Mouse (Mus musculus): ENCODE results near the gene Tubg2. TPM values are rescaled to one million over a fixed set of nuclear protein-coding genes. Genes with fewer than 3 reads are reported as not detected.

Tubg2 gene
- polyA plus RNA-seq, 1 experiment from 2014 or later: 6.3 TPM

GRCm38 (mm10) chr11:101180846-101181740 lies 25.4 kb downstream of the Tubg2 start:
- Histone ChIP-seq H3K9me3 (no peaks in the 10 kb centered on the region), H3K4me3 (replicated peaks) (no peak overlapping the region), H3K27ac (no peak overlapping the region), H3K4me1 (replicated peaks) (peaks cover 12% of the 10 kb centered on the region), H3K4me2 (no peak overlapping the region), H3K27me3 (peaks cover 46% of the 10 kb centered on the region), H3K9ac (replicated peaks) (no peak overlapping the region), H3K36me3 (no peaks in the 10 kb centered on the region)
- WGBS: 39% methylated on average over 10 of the region's 10 CpGs
- no peak for ATAC-seq (ENCODE audit: insufficient number of reproducible peaks, insufficient read depth, low FRiP score, low TSS enrichment, low read depth)

- Histone ChIP-seq H3K27me3 (peaks cover 37% of the 10 kb centered on the region), H3K9ac (replicated peaks) (no peak overlapping the region)
- 89% methylated on average over 11 of the region's 11 CpGs for WGBS
Observed at GRCm38 (mm10) chr11:101181961-101182360, 26.3 kb downstream of the Tubg2 start.

GRCm38 (mm10) chr11:101182771-101183517 lies 27.2 kb downstream of the Tubg2 start:
- Histone ChIP-seq H3K4me2 (no peak overlapping the region), H3K4me3 (replicated peaks) (no peak overlapping the region), H3K4me1 (replicated peaks) (no peaks in the 10 kb centered on the region), H3K36me3 (no peaks in the 10 kb centered on the region), H3K9ac (replicated peaks) (no peak overlapping the region), H3K27me3 (peaks cover 28% of the 10 kb centered on the region), H3K27ac (no peak overlapping the region), H3K9me3 (no peaks in the 10 kb centered on the region)
- ATAC-seq (ENCODE audit: insufficient number of reproducible peaks, insufficient read depth, low FRiP score, low TSS enrichment, low read depth): no peak
- WGBS: 80% methylated on average over 14 of the region's 14 CpGs

More at GRCm38 (mm10) chr11:101181961-101182360, 26.3 kb downstream of the Tubg2 start:
- Histone ChIP-seq H3K4me2 (no peak overlapping the region), H3K9me3 (no peaks in the 10 kb centered on the region), H3K4me1 (replicated peaks) (peaks cover 3% of the 10 kb centered on the region), H3K4me3 (replicated peaks) (no peak overlapping the region), H3K27ac (no peak overlapping the region), H3K36me3 (no peaks in the 10 kb centered on the region)
- no peak for ATAC-seq (ENCODE audit: insufficient number of reproducible peaks, insufficient read depth, low FRiP score, low TSS enrichment, low read depth)

- Histone ChIP-seq H3K4me3 (replicated peaks) (no peak overlapping the region), H3K4me2 (no peak overlapping the region), H3K9me3 (no peaks in the 10 kb centered on the region), H3K27ac (0 out of 2 replicates have a peak overlapping the region, but pooled peaks have one; percentile 7), H3K36me3 (no peaks in the 10 kb centered on the region), H3K4me1 (replicated peaks) (peaks cover 9% of the 10 kb centered on the region), H3K27me3 (peaks cover 9% of the 10 kb centered on the region), H3K9ac (replicated peaks) (no peak overlapping the region)
- no peak for ATAC-seq (ENCODE audit: insufficient number of reproducible peaks, insufficient read depth, low FRiP score, low TSS enrichment, low read depth)
- 82% methylated on average over 12 of the region's 12 CpGs for WGBS
Observed at GRCm38 (mm10) chr11:101184984-101185383, 29.3 kb downstream of the Tubg2 start.

- 91% methylated on average over 4 of the region's 4 CpGs for WGBS
- Histone ChIP-seq H3K4me3 (replicated peaks) (no peak overlapping the region), H3K27me3 (peaks cover 7% of the 10 kb centered on the region), H3K27ac (no peak overlapping the region), H3K4me1 (replicated peaks) (peaks cover 13% of the 10 kb centered on the region), H3K9me3 (no peaks in the 10 kb centered on the region), H3K36me3 (no peaks in the 10 kb centered on the region), H3K4me2 (no peak overlapping the region), H3K9ac (replicated peaks) (no peak overlapping the region)
- ATAC-seq (ENCODE audit: insufficient number of reproducible peaks, insufficient read depth, low FRiP score, low TSS enrichment, low read depth): no peak
Observed at GRCm38 (mm10) chr11:101185441-101185840, 29.7 kb downstream of the Tubg2 start.

GRCm38 (mm10) chr11:101186526-101187247 lies 31.0 kb downstream of the Tubg2 start:
- Histone ChIP-seq H3K4me3 (replicated peaks) (no peak overlapping the region), H3K27ac (no peak overlapping the region), H3K4me1 (replicated peaks) (peaks cover 26% of the 10 kb centered on the region), H3K27me3 (0 out of 2 replicates have a peak, but pooled peaks cover 5% of the 10 kb centered on the region), H3K9ac (replicated peaks) (no peak overlapping the region), H3K36me3 (no peaks in the 10 kb centered on the region), H3K9me3 (no peaks in the 10 kb centered on the region), H3K4me2 (no peak overlapping the region)
- WGBS: 85% methylated on average over 27 of the region's 27 CpGs
- ATAC-seq (ENCODE audit: insufficient number of reproducible peaks, insufficient read depth, low FRiP score, low TSS enrichment, low read depth): no peak

GRCm38 (mm10) chr11:101187541-101187940 lies 31.8 kb downstream of the Tubg2 start:
- no peak overlapping the region for H3K27ac ChIP-seq
- no peak for ATAC-seq (ENCODE audit: insufficient number of reproducible peaks, insufficient read depth, low FRiP score, low TSS enrichment, low read depth)
- no peak overlapping the region for H3K4me3 ChIP-seq (replicated peaks)
- H3K4me2 ChIP-seq: no peak overlapping the region
- no peaks in the 10 kb centered on the region for H3K9me3 ChIP-seq
- H3K9ac ChIP-seq (replicated peaks): no peak overlapping the region
- 90% methylated on average over 5 of the region's 5 CpGs for WGBS
- H3K27me3 ChIP-seq: 0 out of 2 replicates have a peak, but pooled peaks cover under 1% of the 10 kb centered on the region
- H3K4me1 ChIP-seq (replicated peaks): peaks cover 27% of the 10 kb centered on the region
- peaks cover 2% of the 10 kb centered on the region; the same call in 1 of the 2 replicates for H3K36me3 ChIP-seq

- H3K9ac ChIP-seq (replicated peaks): no peak overlapping the region
- no peaks in the 10 kb centered on the region for H3K27me3 ChIP-seq
- H3K36me3 ChIP-seq: peaks cover 9% of the 10 kb centered on the region; the same call in 1 of the 2 replicates
- WGBS: 82% methylated on average over 11 of the region's 11 CpGs
- no peak for ATAC-seq (ENCODE audit: insufficient number of reproducible peaks, insufficient read depth, low FRiP score, low TSS enrichment, low read depth)
- peaks cover 27% of the 10 kb centered on the region for H3K4me1 ChIP-seq (replicated peaks)
- no peak overlapping the region for H3K4me3 ChIP-seq (replicated peaks)
- H3K4me2 ChIP-seq: no peak overlapping the region
- H3K27ac ChIP-seq: no peak overlapping the region
- no peaks in the 10 kb centered on the region for H3K9me3 ChIP-seq
Observed at GRCm38 (mm10) chr11:101188166-101188805, 32.6 kb downstream of the Tubg2 start.

GRCm38 (mm10) chr11:101189495-101190180 lies 33.9 kb downstream of the Tubg2 start:
- 0 out of 2 replicates have a peak overlapping the region, but pooled peaks have one; percentile 23 for H3K9ac ChIP-seq (replicated peaks)
- WGBS: 8% methylated on average over 5 of the region's 6 CpGs

More at GRCm38 (mm10) chr11:101189495-101190180, 33.9 kb downstream of the Tubg2 start:
- peak; percentile 9; the same call in 1 of the 2 replicates for ATAC-seq (ENCODE audit: insufficient number of reproducible peaks, insufficient read depth, low FRiP score, low TSS enrichment, low read depth)
- Histone ChIP-seq H3K36me3 (peaks cover 22% of the 10 kb centered on the region), H3K4me3 (replicated peaks) (no peak overlapping the region), H3K4me2 (no peak overlapping the region), H3K9me3 (no peaks in the 10 kb centered on the region), H3K27me3 (no peaks in the 10 kb centered on the region), H3K27ac (peak overlapping the region; percentile 72), H3K4me1 (replicated peaks) (peaks cover 27% of the 10 kb centered on the region)
